Mouse (Mus musculus): ENCODE data around the gene Rpp25.

GRCm38 (mm10) chr9:57553119-57553518, 49.3 kb downstream of the Rpp25 start:
- TF ChIP-seq CTCF (IDR thresholded peaks at IDR 0.05; ENCODE audit: low read depth), result no peak
- no peak for TF ChIP-seq EP300 (IDR thresholded peaks at IDR 0.05; ENCODE audit: low read depth)

All from liver, postnatal 0 days (tissue).